Mouse (Mus musculus): ENCODE data around the gene Mov10l1. TPM values are rescaled to one million over a fixed set of nuclear protein-coding genes. Genes with fewer than 3 reads are reported as not detected.

Gene Mov10l1
- polyA plus RNA-seq, 1 experiment from 2014 or later: not detected

- no peak overlapping the region for H3K9ac ChIP-seq (replicated peaks)
- no peak for ATAC-seq (replicated peaks)
- no peak overlapping the region for H3K27ac ChIP-seq (replicated peaks)
- H3K36me3 ChIP-seq: peaks cover 3% of the 10 kb centered on the region; the same call in 1 of the 2 replicates
- peaks cover 17% of the 10 kb centered on the region; the same call in 1 of the 2 replicates for H3K27me3 ChIP-seq
- no peak overlapping the region for H3K4me2 ChIP-seq (replicated peaks)
- H3K4me1 ChIP-seq: peaks cover 15% of the 10 kb centered on the region
- WGBS: 93% methylated on average over 5 of the region's 5 CpGs
- H3K9me3 ChIP-seq: no peaks in the 10 kb centered on the region
- H3K4me3 ChIP-seq: no peak overlapping the region
Observed at GRCm38 (mm10) chr15:89064891-89065290, 82.2 kb downstream of the Mov10l1 start.

DNA sequence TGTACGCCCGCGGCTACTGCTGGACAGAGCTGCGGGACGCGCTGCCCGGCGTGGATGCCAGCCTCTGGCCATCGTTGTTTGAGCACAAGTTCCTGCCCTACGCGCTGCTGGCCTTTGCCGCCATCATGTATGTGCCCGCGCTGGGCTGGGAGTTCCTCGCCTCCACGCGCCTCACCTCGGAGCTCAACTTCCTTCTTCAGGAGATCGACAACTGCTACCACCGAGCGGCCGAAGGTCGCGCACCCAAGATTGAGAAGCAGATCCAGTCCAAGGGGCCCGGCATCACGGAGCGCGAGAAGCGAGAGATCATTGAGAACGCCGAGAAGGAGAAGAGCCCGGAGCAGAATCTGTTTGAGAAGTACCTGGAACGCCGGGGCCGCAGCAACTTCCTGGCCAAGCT, 84.9 kb downstream of the Mov10l1 start:
- Histone ChIP-seq H3K9ac (replicated peaks) (no peak overlapping the region), H3K4me3 (no peak overlapping the region), H3K4me1 (peaks cover 3% of the 10 kb centered on the region; the same call in 1 of the 2 replicates), H3K27ac (replicated peaks) (no peak overlapping the region), H3K4me2 (replicated peaks) (no peak overlapping the region), H3K9me3 (no peaks in the 10 kb centered on the region), H3K36me3 (peaks cover 3% of the 10 kb centered on the region; the same call in 1 of the 2 replicates), H3K27me3 (peaks cover 17% of the 10 kb centered on the region; the same call in 1 of the 2 replicates)
- 45% methylated on average over 35 of the region's 35 CpGs for WGBS
- ATAC-seq (replicated peaks): no peak

- Histone ChIP-seq H3K27ac (replicated peaks) (no peak overlapping the region), H3K4me3 (no peak overlapping the region), H3K4me1 (peaks cover 3% of the 10 kb centered on the region; the same call in 1 of the 2 replicates), H3K36me3 (peaks cover 3% of the 10 kb centered on the region; the same call in 1 of the 2 replicates), H3K9ac (replicated peaks) (no peak overlapping the region), H3K27me3 (peaks cover 17% of the 10 kb centered on the region; the same call in 1 of the 2 replicates), H3K4me2 (replicated peaks) (no peak overlapping the region), H3K9me3 (no peaks in the 10 kb centered on the region)
- 52% methylated on average over 26 of the region's 26 CpGs for WGBS
- no peak for ATAC-seq (replicated peaks)
Observed at GRCm38 (mm10) chr15:89068226-89068625, 85.5 kb downstream of the Mov10l1 start.

GRCm38 (mm10) chr15:89069336-89069840, 86.7 kb downstream of the Mov10l1 start:
- Histone ChIP-seq H3K4me1 (peaks cover under 1% of the 10 kb centered on the region; the same call in 1 of the 2 replicates), H3K27ac (replicated peaks) (no peak overlapping the region), H3K4me2 (replicated peaks) (no peak overlapping the region), H3K4me3 (no peak overlapping the region), H3K9ac (replicated peaks) (no peak overlapping the region), H3K27me3 (peaks cover 17% of the 10 kb centered on the region; the same call in 1 of the 2 replicates), H3K36me3 (peaks cover 3% of the 10 kb centered on the region; the same call in 1 of the 2 replicates), H3K9me3 (no peaks in the 10 kb centered on the region)
- ATAC-seq (replicated peaks): no peak
- WGBS: 88% methylated on average over 19 of the region's 19 CpGs

GRCm38 (mm10) chr15:89070606-89071005, 87.9 kb downstream of the Mov10l1 start:
- no peak overlapping the region for H3K4me3 ChIP-seq
- H3K4me2 ChIP-seq (replicated peaks): no peak overlapping the region
- H3K36me3 ChIP-seq: peaks cover 3% of the 10 kb centered on the region; the same call in 1 of the 2 replicates
- 77% methylated on average over 24 of the region's 24 CpGs for WGBS
- H3K27me3 ChIP-seq: peaks cover 17% of the 10 kb centered on the region; the same call in 1 of the 2 replicates
- H3K9me3 ChIP-seq: no peaks in the 10 kb centered on the region
- peaks cover 12% of the 10 kb centered on the region for H3K4me1 ChIP-seq
- ATAC-seq (replicated peaks): no peak
- no peak overlapping the region for H3K9ac ChIP-seq (replicated peaks)
- H3K27ac ChIP-seq (replicated peaks): no peak overlapping the region

- H3K4me2 ChIP-seq (replicated peaks): no peak overlapping the region
- no peak for ATAC-seq (replicated peaks)
- H3K27ac ChIP-seq (replicated peaks): peak overlapping the region; percentile 79; the same call in 1 of the 2 replicates
- H3K27me3 ChIP-seq: no peaks in the 10 kb centered on the region
- H3K9me3 ChIP-seq: no peaks in the 10 kb centered on the region
- H3K4me1 ChIP-seq: peaks cover 36% of the 10 kb centered on the region
- H3K36me3 ChIP-seq: no peaks in the 10 kb centered on the region
- H3K9ac ChIP-seq (replicated peaks): 0 out of 2 replicates have a peak overlapping the region, but pooled peaks have one; percentile 76
- H3K4me3 ChIP-seq: no peak overlapping the region
- 84% methylated on average over 10 of the region's 10 CpGs for whole genome bisulfite sequencing
Observed at GRCm38 (mm10) chr15:89073993-89074603, 91.4 kb downstream of the Mov10l1 start.

GRCm38 (mm10) chr15:89074613-89075477, 92.1 kb downstream of the Mov10l1 start, which contains the start of gene Trabd:
TSS of gene Trabd (plus strand) at chr15:89075124.
- Histone ChIP-seq H3K27me3 (no peaks in the 10 kb centered on the region), H3K4me1 (peaks cover 36% of the 10 kb centered on the region), H3K36me3 (no peaks in the 10 kb centered on the region), H3K4me2 (replicated peaks) (peak within 1 kb of the TSS; percentile 75), H3K27ac (replicated peaks) (peak within 1 kb of the TSS; percentile 79), H3K4me3 (peak within 1 kb of the TSS; percentile 66), H3K9me3 (no peaks in the 10 kb centered on the region), H3K9ac (replicated peaks) (peak within 1 kb of the TSS; percentile 76)
- peak; percentile 12; the same call in 1 of the 2 replicates for ATAC-seq (replicated peaks)
- 17% methylated on average over 11 of the region's 11 CpGs for WGBS

- peak overlapping the region; percentile 75 for H3K4me2 ChIP-seq (replicated peaks)
- H3K9me3 ChIP-seq: no peaks in the 10 kb centered on the region
- peak overlapping the region; percentile 66 for H3K4me3 ChIP-seq
- peak overlapping the region; percentile 79 for H3K27ac ChIP-seq (replicated peaks)
- H3K9ac ChIP-seq (replicated peaks): peak overlapping the region; percentile 76
- H3K27me3 ChIP-seq: no peaks in the 10 kb centered on the region
- under 1% methylated on average over 47 of the region's 59 CpGs for WGBS
- H3K4me1 ChIP-seq: peaks cover 36% of the 10 kb centered on the region
- ATAC-seq (replicated peaks): peak; percentile 92
- no peaks in the 10 kb centered on the region for H3K36me3 ChIP-seq
Observed at GRCm38 (mm10) chr15:89075478-89076147, 92.9 kb downstream of the Mov10l1 start.

DNA sequence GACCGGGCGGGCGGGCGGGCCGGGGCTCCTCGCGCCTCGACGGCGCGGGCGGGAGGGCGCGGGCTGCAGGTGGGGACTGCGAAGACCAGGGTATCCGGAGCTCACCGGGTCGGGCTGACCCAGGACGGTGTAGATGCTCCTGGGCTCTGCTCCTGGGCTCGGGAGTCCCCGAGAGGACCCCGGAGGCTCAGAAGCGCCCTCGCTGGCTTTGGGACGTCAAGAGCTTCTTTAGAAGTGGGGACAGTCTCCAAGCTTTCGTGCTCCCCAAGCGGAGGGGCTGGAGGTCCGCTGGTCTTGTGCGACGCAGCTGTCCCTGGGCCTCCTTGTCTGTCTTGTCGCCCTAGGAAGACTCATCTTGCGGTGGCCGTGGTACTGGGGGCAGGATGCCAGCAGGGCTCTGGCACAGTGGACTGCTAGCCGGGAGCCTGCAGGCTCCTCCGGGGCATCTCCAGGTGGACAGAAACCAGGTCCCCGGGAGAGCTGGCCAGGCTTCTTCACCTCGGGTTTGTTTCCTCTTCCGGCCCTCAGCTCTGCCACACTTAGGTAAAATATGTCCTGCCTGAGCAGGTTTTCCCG, 93.5 kb downstream of the Mov10l1 start:
- H3K9me3 ChIP-seq: no peaks in the 10 kb centered on the region
- H3K4me2 ChIP-seq (replicated peaks): peak overlapping the region; percentile 75
- H3K4me1 ChIP-seq: peaks cover 36% of the 10 kb centered on the region
- WGBS: under 1% methylated on average over 39 of the region's 39 CpGs
- H3K4me3 ChIP-seq: peak overlapping the region; percentile 66
- peak; percentile 25; the same call in 1 of the 2 replicates for ATAC-seq (replicated peaks)
- H3K27ac ChIP-seq (replicated peaks): peak overlapping the region; percentile 79
- H3K27me3 ChIP-seq: no peaks in the 10 kb centered on the region
- peak overlapping the region; percentile 76 for H3K9ac ChIP-seq (replicated peaks)
- peaks cover 5% of the 10 kb centered on the region; the same call in 1 of the 2 replicates for H3K36me3 ChIP-seq

DNA sequence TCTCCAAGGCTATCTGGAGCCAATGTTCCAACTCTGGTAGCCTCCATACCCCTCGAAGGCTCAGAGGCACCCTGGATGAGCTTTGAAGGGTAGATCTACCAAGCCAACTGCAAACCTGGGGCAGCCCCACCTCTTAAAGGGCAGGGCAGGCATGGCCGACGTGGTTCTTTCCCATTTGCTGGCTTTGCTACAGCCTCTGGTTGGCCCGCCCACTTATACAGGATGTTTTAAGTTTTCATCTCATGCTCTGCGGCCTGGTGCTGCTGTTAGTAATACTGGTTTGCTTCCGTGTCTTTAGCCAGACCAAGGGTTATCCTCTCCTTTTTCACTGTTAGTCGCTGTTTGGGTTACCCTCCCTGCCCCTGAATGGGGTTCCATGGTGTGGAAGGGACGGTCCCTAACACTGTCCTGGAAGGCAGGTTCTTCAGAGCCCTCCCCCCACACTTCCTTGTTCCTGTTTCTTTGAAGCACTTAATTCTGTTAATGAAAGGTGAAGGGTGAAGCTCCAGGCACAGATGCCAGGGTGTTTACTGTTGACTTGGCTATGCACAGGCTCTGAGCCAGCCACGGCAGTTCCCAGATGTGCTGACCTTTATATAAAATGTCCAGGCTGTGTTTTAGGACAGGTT, 95.6 kb downstream of the Mov10l1 start:
- Histone ChIP-seq H3K9ac (replicated peaks) (no peak overlapping the region), H3K4me1 (peaks cover 36% of the 10 kb centered on the region), H3K27ac (replicated peaks) (no peak overlapping the region), H3K9me3 (no peaks in the 10 kb centered on the region), H3K4me3 (no peak overlapping the region), H3K27me3 (no peaks in the 10 kb centered on the region), H3K4me2 (replicated peaks) (no peak overlapping the region), H3K36me3 (peaks cover 13% of the 10 kb centered on the region)
- WGBS: 78% methylated on average over 9 of the region's 9 CpGs
- ATAC-seq (replicated peaks): no peak

DNA sequence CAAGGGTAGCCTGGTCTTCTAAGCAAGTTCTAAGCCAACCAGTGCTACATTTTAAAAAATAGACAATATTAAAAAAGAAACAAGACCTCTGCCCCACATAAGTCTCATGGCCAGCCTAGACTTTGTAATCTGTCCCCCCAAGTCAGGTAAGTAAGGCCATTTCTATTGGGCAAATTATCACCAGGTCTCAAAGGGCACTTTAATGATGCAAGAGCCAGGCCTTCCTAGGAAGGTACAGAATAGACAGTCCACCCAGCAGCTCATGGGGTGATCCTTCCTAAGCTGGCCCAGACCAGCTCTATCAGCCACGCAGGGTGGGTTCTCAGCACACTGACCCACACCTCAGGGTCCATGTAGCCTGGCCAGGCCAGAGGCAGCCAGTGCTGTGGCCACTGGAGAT, 101.2 kb downstream of the Mov10l1 start:
- ATAC-seq (replicated peaks): no peak
- Histone ChIP-seq H3K36me3 (peaks cover 46% of the 10 kb centered on the region), H3K27me3 (no peaks in the 10 kb centered on the region), H3K9ac (replicated peaks) (no peak overlapping the region), H3K4me1 (peaks cover 10% of the 10 kb centered on the region), H3K4me2 (replicated peaks) (no peak overlapping the region), H3K9me3 (no peaks in the 10 kb centered on the region), H3K27ac (replicated peaks) (no peak overlapping the region), H3K4me3 (no peak overlapping the region)
- WGBS: 96% methylated on average over 1 of the region's 1 CpGs
